Mouse (Mus musculus): ENCODE measurements around the gene Olfr976. TPM values are rescaled to one million over a fixed set of nuclear protein-coding genes. Genes with fewer than 3 reads are reported as not detected.

Gene Olfr976
- polyA plus RNA-seq, 1 experiment from 2014 or later = not detected

DNA sequence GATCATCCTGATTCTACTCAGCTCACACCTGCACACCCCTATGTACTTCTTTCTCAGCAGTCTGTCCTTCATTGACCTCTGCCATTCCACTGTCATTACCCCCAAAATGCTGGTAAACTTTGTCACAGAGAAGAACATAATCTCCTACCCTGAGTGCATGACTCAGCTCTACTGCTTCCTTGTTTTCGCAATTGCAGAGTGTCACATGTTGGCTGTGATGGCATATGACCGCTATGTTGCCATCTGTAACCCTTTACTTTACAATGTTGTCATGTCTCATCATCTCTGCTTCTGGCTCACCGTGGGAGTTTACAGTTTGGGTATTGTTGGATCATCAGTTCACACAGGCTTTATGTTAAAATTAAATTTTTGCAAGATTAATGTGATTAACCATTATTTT lies 51.0 kb downstream of the Olfr976 start:
- Histone ChIP-seq H3K9ac (ENCODE audit: low read length) (no peak overlapping the region), H3K27me3 (ENCODE audit: control insufficient read depth, insufficient read depth, low read length) (no peaks in the 10 kb centered on the region), H3K4me1 (ENCODE audit: control insufficient read depth, insufficient read depth, low read length) (no peaks in the 10 kb centered on the region), H3K27ac (ENCODE audit: low read depth, low read length) (no peak overlapping the region), H3K4me3 (ENCODE audit: low read depth, low read length) (no peak overlapping the region), H3K9me3 (ENCODE audit: control insufficient read depth, low read length) (no peaks in the 10 kb centered on the region), H3K4me2 (no peak overlapping the region), H3K36me3 (ENCODE audit: control insufficient read depth, insufficient read depth, low read length) (no peaks in the 10 kb centered on the region)
- DNase-seq (ENCODE audit: low spot score, missing footprints) = no peak
- no peak for ATAC-seq (ENCODE audit: low FRiP score)
- 89% methylated on average over 3 of the region's 3 CpGs for WGBS

DNA sequence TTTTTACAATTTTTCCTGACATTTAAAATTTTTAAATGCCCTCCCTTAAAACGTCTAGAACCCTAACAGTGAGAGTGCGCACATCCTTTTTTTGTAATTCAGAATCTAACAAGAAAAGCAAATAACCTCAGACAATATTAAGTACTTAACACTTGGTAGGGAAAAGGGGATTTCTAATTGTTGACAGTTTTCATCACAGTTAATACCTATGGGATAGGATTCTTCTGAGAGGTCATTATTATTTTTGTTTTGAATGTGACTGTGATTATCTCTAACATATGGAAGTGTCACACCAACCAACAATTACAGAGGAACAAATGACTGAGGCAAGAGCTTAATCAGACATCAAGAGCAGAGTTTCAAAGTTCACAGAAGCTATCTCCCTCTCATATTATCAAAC lies 53.9 kb downstream of the Olfr976 start, which contains the start of gene Olfr229:
Olfr229 (plus strand) TSS at position 301 of the 400 bp plus-strand sequence.
- H3K36me3 ChIP-seq (ENCODE audit: control insufficient read depth, insufficient read depth, low read length) = no peaks in the 10 kb centered on the region

DNA sequence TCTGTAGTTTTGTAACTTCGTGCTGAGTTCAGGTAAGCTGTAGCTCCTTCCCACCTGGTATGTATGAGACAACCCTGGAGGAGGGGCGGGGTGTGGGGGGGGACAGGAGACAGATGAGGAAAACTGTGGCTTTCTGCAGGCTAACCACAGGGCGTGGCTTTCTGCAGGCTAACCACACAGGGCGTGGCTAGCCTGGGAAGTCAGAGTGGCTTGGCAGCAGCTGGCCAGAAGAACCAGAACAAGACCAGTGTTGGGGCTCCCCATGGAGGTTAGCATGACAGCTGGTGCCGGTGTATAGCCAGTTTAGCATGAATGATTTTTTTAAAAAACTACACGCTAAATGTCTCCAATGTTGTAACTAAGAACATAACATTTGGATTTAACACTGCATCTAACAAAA lies 55.8 kb downstream of the Olfr976 start:
- Histone ChIP-seq H3K4me1 (ENCODE audit: control insufficient read depth, insufficient read depth, low read length) (no peaks in the 10 kb centered on the region), H3K27me3 (ENCODE audit: control insufficient read depth, insufficient read depth, low read length) (no peaks in the 10 kb centered on the region), H3K27ac (ENCODE audit: low read depth, low read length) (no peak overlapping the region), H3K4me2 (no peak overlapping the region), H3K9ac (ENCODE audit: low read length) (no peak overlapping the region), H3K9me3 (ENCODE audit: control insufficient read depth, low read length) (no peaks in the 10 kb centered on the region), H3K36me3 (ENCODE audit: control insufficient read depth, insufficient read depth, low read length) (no peaks in the 10 kb centered on the region), H3K4me3 (ENCODE audit: low read depth, low read length) (no peak overlapping the region)
- WGBS = 83% methylated on average over 6 of the region's 6 CpGs
- ATAC-seq (ENCODE audit: low FRiP score) (no peak), DNase-seq (ENCODE audit: low spot score, missing footprints) (no peak)

More for the DNA sequence above, 53.9 kb downstream of the Olfr976 start, which contains the start of gene Olfr229:
- WGBS = 74% methylated on average over 2 of the region's 2 CpGs
- H3K4me1 ChIP-seq (ENCODE audit: control insufficient read depth, insufficient read depth, low read length) = no peaks in the 10 kb centered on the region
- no peak for ATAC-seq (ENCODE audit: low FRiP score)
- no peaks in the 10 kb centered on the region for H3K27me3 ChIP-seq (ENCODE audit: control insufficient read depth, insufficient read depth, low read length)
- no peak for DNase-seq (ENCODE audit: low spot score, missing footprints)
- H3K4me2 ChIP-seq = no peak within 1 kb of the TSS
- no peak within 1 kb of the TSS for H3K4me3 ChIP-seq (ENCODE audit: low read depth, low read length)
- H3K9me3 ChIP-seq (ENCODE audit: control insufficient read depth, low read length) = no peaks in the 10 kb centered on the region
- H3K9ac ChIP-seq (ENCODE audit: low read length) = no peak within 1 kb of the TSS
- H3K27ac ChIP-seq (ENCODE audit: low read depth, low read length) = no peak within 1 kb of the TSS

Other genes starting within 250 kb of the Olfr976 start
- not detected in 2 replicates for gene Olfr965, start 249.8 kb downstream of the Olfr976 start, polyA plus RNA-seq (2014; fragmentation: Nextera tagmentation; extraction: Ambion mirVana)
- not detected in 2 replicates for gene Olfr150, start 230.2 kb downstream of the Olfr976 start, polyA plus RNA-seq (2014; fragmentation: Nextera tagmentation; extraction: Ambion mirVana)
- not detected in 2 replicates for gene Olfr967, start 214.9 kb downstream of the Olfr976 start, polyA plus RNA-seq (2014; fragmentation: Nextera tagmentation; extraction: Ambion mirVana)
- gene Olfr968, start 177.9 kb downstream of the Olfr976 start, polyA plus RNA-seq (2014; fragmentation: Nextera tagmentation; extraction: Ambion mirVana) = not detected in 2 replicates
- gene Olfr969, start 170.2 kb downstream of the Olfr976 start, polyA plus RNA-seq (2014; fragmentation: Nextera tagmentation; extraction: Ambion mirVana) = not detected in 2 replicates
- gene Olfr970, start 152.3 kb downstream of the Olfr976 start, polyA plus RNA-seq (2014; fragmentation: Nextera tagmentation; extraction: Ambion mirVana) = not detected in 2 replicates
- not detected in 2 replicates for gene Olfr971, start 124.3 kb downstream of the Olfr976 start, polyA plus RNA-seq (2014; fragmentation: Nextera tagmentation; extraction: Ambion mirVana)
- not detected in 2 replicates for gene Olfr972, start 94.7 kb downstream of the Olfr976 start, polyA plus RNA-seq (2014; fragmentation: Nextera tagmentation; extraction: Ambion mirVana)
- not detected in 2 replicates for gene Olfr229, start 53.8 kb downstream of the Olfr976 start, polyA plus RNA-seq (2014; fragmentation: Nextera tagmentation; extraction: Ambion mirVana)
- not detected in 2 replicates for gene Olfr974, start 23.6 kb downstream of the Olfr976 start, polyA plus RNA-seq (2014; fragmentation: Nextera tagmentation; extraction: Ambion mirVana)
- not detected in 2 replicates for gene Olfr975, start 9.1 kb downstream of the Olfr976 start, polyA plus RNA-seq (2014; fragmentation: Nextera tagmentation; extraction: Ambion mirVana)
- not detected in 2 replicates for gene Olfr978, start 31.0 kb upstream of the Olfr976 start, polyA plus RNA-seq (2014; fragmentation: Nextera tagmentation; extraction: Ambion mirVana)
- not detected in 2 replicates for gene Olfr979, start 42.3 kb upstream of the Olfr976 start, polyA plus RNA-seq (2014; fragmentation: Nextera tagmentation; extraction: Ambion mirVana)
- not detected in 2 replicates for gene Olfr980, start 48.4 kb upstream of the Olfr976 start, polyA plus RNA-seq (2014; fragmentation: Nextera tagmentation; extraction: Ambion mirVana)
- gene Olfr981, start 60.3 kb upstream of the Olfr976 start, polyA plus RNA-seq (2014; fragmentation: Nextera tagmentation; extraction: Ambion mirVana) = not detected in 2 replicates
- gene Olfr982, start 112.7 kb upstream of the Olfr976 start, polyA plus RNA-seq (2014; fragmentation: Nextera tagmentation; extraction: Ambion mirVana) = not detected in 2 replicates
- not detected in 2 replicates for gene Olfr983, start 132.5 kb upstream of the Olfr976 start, polyA plus RNA-seq (2014; fragmentation: Nextera tagmentation; extraction: Ambion mirVana)
- gene Olfr984, start 153.1 kb upstream of the Olfr976 start, polyA plus RNA-seq (2014; fragmentation: Nextera tagmentation; extraction: Ambion mirVana) = not detected in 2 replicates
- gene Olfr985, start 169.1 kb upstream of the Olfr976 start, polyA plus RNA-seq (2014; fragmentation: Nextera tagmentation; extraction: Ambion mirVana) = not detected in 2 replicates
- not detected in 2 replicates for gene Tmem225, start 187.0 kb upstream of the Olfr976 start, polyA plus RNA-seq (2014; fragmentation: Nextera tagmentation; extraction: Ambion mirVana)
- not detected in 2 replicates for gene Olfr986, start 219.8 kb upstream of the Olfr976 start, polyA plus RNA-seq (2014; fragmentation: Nextera tagmentation; extraction: Ambion mirVana)
- 6.8 and 7.3 TPM in 2 replicates for gene Zfp202, start 231.2 kb upstream of the Olfr976 start, polyA plus RNA-seq (2014; fragmentation: Nextera tagmentation; extraction: Ambion mirVana)

Data from midbrain, embryonic 11.5 days (tissue).